Comparison of ENCODE assay signal across 13 mouse cellular contexts in the genomic region with DNA sequence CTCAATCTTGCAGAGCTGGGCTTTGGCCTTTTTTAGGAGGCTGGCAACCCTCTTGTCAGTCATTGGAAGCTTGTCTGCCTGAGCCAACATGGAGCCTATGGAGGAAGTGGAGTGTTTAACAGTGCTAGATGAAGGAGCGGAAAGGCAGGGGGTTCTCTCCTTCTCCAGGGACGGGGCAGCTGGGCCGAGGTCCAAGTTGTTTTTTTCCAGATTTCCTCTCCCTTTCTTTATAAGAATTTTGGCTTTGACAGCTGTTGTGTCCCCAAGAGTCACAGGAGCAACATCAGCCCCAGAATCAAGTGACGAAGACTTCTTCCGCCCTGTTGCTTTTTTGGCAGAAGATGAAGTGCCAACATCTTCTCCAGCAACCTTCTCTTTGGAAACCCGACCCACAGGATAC. TPM values are rescaled to one million over a fixed set of nuclear protein-coding genes. Genes with fewer than 3 reads are reported as not detected.
"Had no signal": no experiment of that assay in that cellular context is flagged by ENCODE, and none has a peak within 500 bp of the region (broad histone marks: within the 10 kb centered on the region; RNA-seq: fewer than 3 reads in every experiment).

No protein-coding gene starts in this region.

- ATAC-seq: liver, postnatal 0 days; midbrain, embryonic 13.5 days had no signal

- H3K4me2 ChIP-seq: kidney, embryonic 15.5 days; limb, embryonic 12.5 days; liver, embryonic 13.5 days; lung, embryonic 15.5 days; midbrain, embryonic 13.5 days; stomach, embryonic 15.5 days had no signal

- DNase-seq: layer of hippocampus, adult 9-11 months; layer of hippocampus, postnatal 36 days; liver; liver, embryonic 13.5 days; liver, postnatal 0 days; lung, postnatal 36 days; right cerebral cortex, postnatal 14 days; thymus, postnatal 36 days had no signal

- H3K4me1 ChIP-seq: kidney, embryonic 15.5 days; limb, embryonic 12.5 days; liver, embryonic 13.5 days; lung, embryonic 15.5 days; stomach, embryonic 15.5 days had no signal

- H3K4me3 ChIP-seq: kidney, embryonic 15.5 days; limb, embryonic 12.5 days; liver, embryonic 13.5 days; lung, embryonic 15.5 days; midbrain, embryonic 13.5 days; stomach, embryonic 15.5 days had no signal

- H3K27ac ChIP-seq: kidney, embryonic 15.5 days; limb, embryonic 12.5 days; liver, embryonic 13.5 days; lung, embryonic 15.5 days; midbrain, embryonic 13.5 days; stomach, embryonic 15.5 days had no signal

- H3K27me3 ChIP-seq: kidney, embryonic 15.5 days; limb, embryonic 12.5 days; liver, embryonic 13.5 days; lung, embryonic 15.5 days; midbrain, embryonic 13.5 days; stomach, embryonic 15.5 days had no signal

- H3K9me3 ChIP-seq: kidney, embryonic 15.5 days; limb, embryonic 12.5 days; liver, embryonic 13.5 days; lung, embryonic 15.5 days; midbrain, embryonic 13.5 days; stomach, embryonic 15.5 days had no signal

- H3K9ac ChIP-seq: kidney, embryonic 15.5 days; limb, embryonic 12.5 days; liver, embryonic 13.5 days; liver, postnatal 0 days; lung, embryonic 15.5 days; midbrain, embryonic 13.5 days; stomach, embryonic 15.5 days had no signal

RNA-seq across cellular contexts. Expression of a gene that starts 44.6 kb away (rescaled TPM):
- polyA plus RNA-seq: limb, embryonic 12.5 days; midbrain, embryonic 13.5 days had no signal
